Mouse (Mus musculus) CH12.LX (cell line): ENCODE results near the gene Myog. TPM values are rescaled to one million over a fixed set of nuclear protein-coding genes. Genes with fewer than 3 reads are reported as not detected.

ENCODE experiments used
- DNase-seq: peaks from one replicate; pipeline ENCODE4 v3.0.0-alpha.2; 2013; ENCODE audit errors: extremely low read depth
- H3K27ac ChIP-seq: 2 replicates; pipeline ENCODE4 v1.5.1; 2012; ENCODE audit warnings: low read depth, mild to moderate bottlenecking, control low read depth, moderate library complexity; ENCODE audit not compliant: insufficient read depth
- H3K27me3 ChIP-seq: replicated peaks from 2 replicates; pipeline ENCODE3; 2012; ENCODE audit warnings: inconsistent platforms
- H3K36me3 ChIP-seq, 2 experiments: replicated peaks in 1 of 2; 2 replicates each; pipeline versions ENCODE3 to v1.6.1; 2012; ENCODE audit warnings: inconsistent platforms in 1 of 2, low read length in 1 of 2, mild to moderate bottlenecking in 1 of 2, mixed read lengths in 1 of 2, moderate library complexity in 1 of 2; ENCODE audit not compliant: control insufficient read depth in 1 of 2, insufficient read depth in 1 of 2
- H3K4me1 ChIP-seq, 2 experiments: 2 replicates each; pipeline ENCODE4 v1.6.1; 2012; ENCODE audit warnings: inconsistent platforms in 1 of 2, moderate library complexity in 1 of 2; ENCODE audit not compliant: insufficient read depth in 2 of 2, control insufficient read depth in 1 of 2
- H3K4me2 ChIP-seq: 2 replicates; pipeline ENCODE4 v1.6.1; 2012; ENCODE audit warnings: low read depth, mild to moderate bottlenecking, control low read depth; ENCODE audit not compliant: poor library complexity, insufficient read depth, severe bottlenecking
- H3K4me3 ChIP-seq, 3 experiments: fragments of 150-350 bp in 1 of 3; sonication (generic) in 1 of 3; replicated peaks in 1 of 3; 2 replicates each; pipeline versions ENCODE3 to v1.5.1; 2011 to 2012; ENCODE audit warnings: low read depth in 2 of 3, low read length in 2 of 3, mild to moderate bottlenecking in 2 of 3, moderate library complexity in 2 of 3, control low read depth in 1 of 3, improper control_type of control experiment in 1 of 3, inconsistent platforms in 1 of 3, mixed read lengths in 1 of 3; ENCODE audit not compliant: poor library complexity in 1 of 3
- H3K79me2 ChIP-seq: replicated peaks from 2 replicates; pipeline ENCODE4 v1.6.1; 2012; ENCODE audit warnings: mild to moderate bottlenecking, moderate library complexity; ENCODE audit not compliant: control insufficient read depth, poor library complexity, insufficient read depth, severe bottlenecking; ENCODE audit errors: extremely low read depth
- H3K9ac ChIP-seq: 2 replicates; pipeline ENCODE4 v1.6.1; 2012; ENCODE audit warnings: low read depth, mild to moderate bottlenecking, control low read depth, moderate library complexity; ENCODE audit not compliant: insufficient read depth
- H3K9me3 ChIP-seq: replicated peaks from 2 replicates; pipeline ENCODE3; 2012; ENCODE audit warnings: low read length, inconsistent platforms, mixed read lengths
- BHLHE40 ChIP-seq: IDR thresholded peaks from 2 replicates; pipeline ENCODE4 v1.6.1; 2011; ENCODE audit warnings: mild to moderate bottlenecking, low read depth, low read length, improper control_type of control experiment
- CHD1 ChIP-seq: IDR thresholded peaks from 2 replicates; pipeline ENCODE4 v1.6.1; 2012; ENCODE audit warnings: low read depth, low read length, improper control_type of control experiment, inconsistent platforms
- CTCF ChIP-seq, 2 experiments: IDR thresholded peaks in 1 of 2; conservative IDR thresholded peaks in 1 of 2; 2 replicates each; pipeline ENCODE4 v1.5.1; 2011 to 2012; ENCODE audit warnings: low read depth in 2 of 2, low read length in 2 of 2, improper control_type of control experiment in 1 of 2, inconsistent platforms in 1 of 2, mild to moderate bottlenecking in 1 of 2, moderate library complexity in 1 of 2
- ETS1 ChIP-seq: conservative IDR thresholded peaks from 2 replicates; pipeline ENCODE4 v1.6.1; 2012; ENCODE audit warnings: low read depth, mild to moderate bottlenecking, inconsistent platforms, low read length, improper control_type of control experiment, moderate library complexity
- JUND ChIP-seq: conservative IDR thresholded peaks from 2 replicates; pipeline ENCODE4 v1.6.1; 2011; ENCODE audit warnings: low read depth, low read length, improper control_type of control experiment
- MAFK ChIP-seq: IDR thresholded peaks from 2 replicates; pipeline ENCODE4 v1.6.1; 2011; ENCODE audit warnings: low read length, improper control_type of control experiment; ENCODE audit not compliant: insufficient replicate concordance
- MAZ ChIP-seq: IDR thresholded peaks from 2 replicates; pipeline ENCODE4 v1.6.1; 2012; ENCODE audit warnings: low read depth, mild to moderate bottlenecking, inconsistent platforms, low read length, improper control_type of control experiment, moderate library complexity
- MXI1 ChIP-seq: IDR thresholded peaks from 2 replicates; pipeline ENCODE4 v1.6.1; 2011; ENCODE audit warnings: mild to moderate bottlenecking, low read depth, low read length, improper control_type of control experiment
- MYC ChIP-seq: IDR thresholded peaks from 2 replicates; pipeline ENCODE4 v1.6.1; 2011; ENCODE audit warnings: low read depth, mild to moderate bottlenecking, improper control_type of control experiment, low read length
- NRF1 ChIP-seq: IDR thresholded peaks from 2 replicates; pipeline ENCODE4 v1.6.1; 2014; ENCODE audit warnings: low read depth, mild to moderate bottlenecking, inconsistent platforms, low read length, improper control_type of control experiment, moderate library complexity
- POLR2AphosphoS2 ChIP-seq: IDR thresholded peaks from 2 replicates; pipeline ENCODE4 v1.6.1; 2011; ENCODE audit warnings: low read depth, low read length, improper control_type of control experiment
- SMC3 ChIP-seq: IDR thresholded peaks from 2 replicates; pipeline ENCODE4 v1.6.1; 2011; ENCODE audit warnings: low read depth, low read length, improper control_type of control experiment
- USF2 ChIP-seq: conservative IDR thresholded peaks from 2 replicates; pipeline ENCODE4 v1.6.1; 2011; ENCODE audit warnings: low read depth, low read length, improper control_type of control experiment
- ZMIZ1 ChIP-seq: IDR thresholded peaks from 2 replicates; pipeline ENCODE4 v1.6.1; 2012; ENCODE audit warnings: low read depth, mild to moderate bottlenecking, inconsistent platforms, low read length, improper control_type of control experiment
- ZNF384 ChIP-seq: IDR thresholded peaks from 2 replicates; pipeline ENCODE4 v1.6.1; 2012; ENCODE audit warnings: low read depth, low read length, improper control_type of control experiment, inconsistent platforms
- dilution Hi-C: fragments of 300-500 bp; cut with MboI; formaldehyde crosslinking; loops from 2 replicates; pipeline ENCODE4 v1.14.3; 2020; ENCODE audit warnings: low sequenced_read_pairs; ENCODE audit not compliant: extremely low pct_unique_long_range_greater_than_20kb, extremely low pct_ligation_motif_present
- in situ Hi-C: fragments of 300-500 bp; cut with MboI; formaldehyde crosslinking; loops from 3 replicates; pipeline ENCODE4 v1.14.3; 2019; ENCODE audit warnings: low sequenced_read_pairs, low pct_ligation_motif_present, low pct_unique_long_range_greater_than_20kb, mixed read lengths
- polyA plus RNA-seq: library from polyadenylated mRNA; unstranded; fragments of >175 nt; gene quantifications from 2 replicates; pipeline ENCODE4 v1.2.1, GENCODE M21; 2012; ENCODE audit warnings: low read depth; ENCODE audit not compliant: insufficient read length
- total RNA-seq, 2 experiments: library from RNA; depleted of rRNA; stranded (reverse); fragments of 300-350 nt in 1 of 2; fragments of >200 nt in 1 of 2; gene quantifications; 2 replicates each; pipeline ENCODE4 v1.2.3; 2012 to 2014

Gene Myog
- total and polyA plus RNA-seq, 3 experiments = not detected

GRCm38 (mm10) chr1:134292601-134293000, 2.8 kb downstream of the Myog start:
- TF ChIP-seq NRF1 = peak; percentile 47; the same call in 1 of the 2 replicates
- 0 out of 2 replicates have a peak, but pooled peaks have one; percentile 11 for TF ChIP-seq BHLHE40
- TF ChIP-seq POLR2AphosphoS2 = no peak
- no peak for TF ChIP-seq USF2
- TF ChIP-seq CHD1 = no peak
- TF ChIP-seq MAFK = no peak
- no peak for TF ChIP-seq SMC3
- no peak for TF ChIP-seq JUND
- TF ChIP-seq, all 38 proteins: peak for 2
- dilution Hi-C loops = no loop called here
- Histone ChIP-seq H3K27me3 (no peaks in the 10 kb centered on the region), H3K9me3 (peaks cover 5% of the 10 kb centered on the region), H3K36me3 (peaks cover 0 to 2% of the 10 kb centered on the region in 2 experiments), H3K4me3 (no peak overlapping the region), H3K79me2 (no peaks in the 10 kb centered on the region), H3K4me1 (peaks cover 0 to 37% of the 10 kb centered on the region in 2 experiments; a peak in 2 of 4 replicates), H3K27ac (no peak overlapping the region), H3K4me2 (no peak overlapping the region), H3K9ac (no peak overlapping the region)
- in situ Hi-C loops = loop anchor here (10.0 kb wide), 2 partner anchors 48 to 98 kb away; partner anchors contain the start of gene Mybph
- no peak for DNase-seq

GRCm38 (mm10) chr1:134293276-134293675, 3.5 kb downstream of the Myog start:
- no peak for TF ChIP-seq NRF1
- no peak for TF ChIP-seq MXI1
- no peak for TF ChIP-seq CTCF (conservative IDR thresholded peaks at IDR 0.05 in 1 of 2, IDR thresholded peaks at IDR 0.05 in 1 of 2; ENCODE audit: low read depth in 2 of 2, low read length in 2 of 2)
- no peak for TF ChIP-seq ETS1
- no peak for TF ChIP-seq ZMIZ1
- TF ChIP-seq BHLHE40 = no peak
- no peak for TF ChIP-seq ZNF384
- TF ChIP-seq MAZ = no peak
- TF ChIP-seq MYC = no peak
- TF ChIP-seq, all 38 proteins: peak for 0
- peaks cover 0 to 30% of the 10 kb centered on the region in 2 experiments; a peak in 2 of 4 replicates for H3K4me1 ChIP-seq
- H3K4me2 ChIP-seq = no peak overlapping the region
- in situ Hi-C loops = loop anchor here (10.0 kb wide), 2 partner anchors 48 to 98 kb away; partner anchors contain the start of gene Mybph
- peaks cover 0 to 6% of the 10 kb centered on the region in 2 experiments for H3K36me3 ChIP-seq
- no peak overlapping the region for H3K9ac ChIP-seq
- dilution Hi-C loops = no loop called here
- H3K4me3 ChIP-seq = no peak overlapping the region
- DNase-seq = no peak
- H3K27ac ChIP-seq = no peak overlapping the region
- no peaks in the 10 kb centered on the region for H3K79me2 ChIP-seq
- no peaks in the 10 kb centered on the region for H3K27me3 ChIP-seq
- H3K9me3 ChIP-seq = peaks cover 5% of the 10 kb centered on the region
